Mouse (Mus musculus): Measurements from ENCODE around the gene Klrb1. TPM values are rescaled to one million over a fixed set of nuclear protein-coding genes. Genes with fewer than 3 reads are reported as not detected.
A peak's percentile ranks its signal among the peaks of the same experiment; 100 is the strongest.
"Not testable (repeated sequence)": the region's sequence is repeated elsewhere in the genome, so short reads cannot be mapped to it uniquely, and the experiment has no call there.

Klrb1 gene
- not detected in 2 replicates for polyA plus RNA-seq (2016; fragmentation: Nextera tagmentation; extraction: Ambion mirVana)

DNA sequence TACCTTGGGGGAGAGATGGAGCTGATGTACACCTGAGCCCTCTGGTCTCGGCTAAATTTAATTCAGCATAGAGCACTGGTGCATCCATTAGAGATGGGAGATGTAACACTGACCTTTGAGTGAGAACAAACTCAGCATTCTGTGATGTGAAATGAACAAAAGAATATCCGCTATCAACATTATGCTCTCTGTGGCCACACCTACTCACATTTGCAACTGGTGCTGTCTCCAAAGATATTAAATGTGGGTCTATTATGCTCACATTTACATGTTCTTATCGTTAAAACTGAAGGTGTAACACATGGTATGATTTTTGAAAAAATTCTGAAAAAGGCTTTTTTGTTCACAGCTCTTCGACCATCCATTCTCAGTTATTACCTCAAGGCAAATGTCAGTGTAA lies at the start of gene Klrb1:
TSS of gene Klrb1 (minus strand) at position 101 of the 400 bp plus-strand sequence.
- DNase-seq (ENCODE audit: low spot score), result no peak
- H3K27me3 ChIP-seq (ENCODE audit: low read depth, poor library complexity, severe bottlenecking), result no peaks in the 10 kb centered on the region
- H3K4me1 ChIP-seq, result no peaks in the 10 kb centered on the region
- WGBS, result 92% methylated on average over 4 of the region's 4 CpGs
- no peaks in the 10 kb centered on the region for H3K36me3 ChIP-seq
- H3K9me3 ChIP-seq (replicated peaks), result no peaks in the 10 kb centered on the region
- no peak within 1 kb of the TSS for H3K4me3 ChIP-seq
- H3K27ac ChIP-seq (replicated peaks), result no peak within 1 kb of the TSS

DNA sequence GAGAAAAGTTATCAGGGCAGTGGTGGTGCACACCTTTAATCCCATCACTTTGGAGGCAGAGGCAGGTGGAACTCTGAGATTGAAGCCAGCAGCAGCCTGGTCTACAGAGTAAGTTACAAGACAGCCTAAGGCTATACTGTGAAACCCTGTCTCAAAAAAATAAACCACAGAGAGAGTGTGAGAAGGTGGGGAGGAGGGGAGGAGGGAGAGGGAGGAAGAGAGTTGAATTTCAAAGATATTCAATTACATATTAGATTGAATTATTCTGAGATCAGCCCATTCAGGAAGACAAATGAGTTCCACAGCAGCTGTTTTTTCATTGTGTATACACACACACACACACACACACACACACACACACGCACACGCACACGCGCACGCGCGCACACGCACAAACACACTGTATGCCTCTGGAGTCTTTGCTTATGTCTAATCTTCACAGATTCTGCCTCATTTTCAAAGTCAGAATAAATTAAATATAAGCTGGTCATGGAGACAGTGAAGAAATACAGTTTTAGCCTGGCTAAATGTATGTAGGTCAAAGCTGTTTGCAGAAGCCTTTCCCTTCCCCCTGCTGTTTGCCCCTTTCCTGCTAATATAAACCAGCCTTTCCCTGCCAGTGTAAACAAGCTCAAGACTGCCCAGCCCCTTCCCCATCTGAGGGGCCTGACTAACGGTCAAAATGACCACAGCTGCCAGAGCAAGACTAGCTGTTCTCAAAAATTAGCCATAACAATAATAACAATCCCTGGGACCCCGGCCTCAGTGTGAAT lies 46.8 kb upstream of the Klrb1 start:
- 83% methylated on average over 10 of the region's 10 CpGs for WGBS
- Histone ChIP-seq H3K27ac (replicated peaks) (0 out of 2 replicates have a peak overlapping the region, but pooled peaks have one; percentile 14), H3K4me3 (no peak overlapping the region), H3K9me3 (replicated peaks) (peaks cover 10% of the 10 kb centered on the region), H3K36me3 (no peaks in the 10 kb centered on the region), H3K4me1 (peaks cover 10% of the 10 kb centered on the region; the same call in 1 of the 2 replicates), H3K27me3 (ENCODE audit: low read depth, poor library complexity, severe bottlenecking) (no peaks in the 10 kb centered on the region)
- peak; percentile 27 for DNase-seq (ENCODE audit: low spot score)

DNA sequence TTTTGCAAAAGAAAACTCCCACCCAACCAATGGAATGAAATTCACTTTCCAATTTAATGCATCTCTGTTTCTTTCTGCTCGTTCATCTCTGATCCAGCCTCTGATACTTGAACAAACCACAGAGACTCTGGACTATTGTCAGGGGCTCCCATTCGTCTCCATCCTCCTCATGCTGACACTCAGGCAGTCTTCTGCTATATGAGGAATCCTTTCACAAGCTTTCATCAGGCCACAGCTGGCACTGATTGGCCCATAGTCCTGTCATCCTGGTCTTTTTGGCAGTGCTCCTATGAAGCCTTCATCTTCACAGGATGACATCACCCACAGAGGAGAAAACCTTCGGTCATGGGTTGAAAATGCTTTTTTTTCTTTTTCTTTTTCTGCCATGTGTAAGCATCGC lies 45.2 kb upstream of the Klrb1 start:
- no peaks in the 10 kb centered on the region for H3K27me3 ChIP-seq (ENCODE audit: low read depth, poor library complexity, severe bottlenecking)
- 82% methylated on average over 4 of the region's 4 CpGs for WGBS
- no peak overlapping the region for H3K4me3 ChIP-seq
- DNase-seq (ENCODE audit: low spot score), result no peak
- H3K4me1 ChIP-seq, result peaks cover 16% of the 10 kb centered on the region
- H3K9me3 ChIP-seq (replicated peaks), result peaks cover 2% of the 10 kb centered on the region; the same call in 1 of the 2 replicates
- no peak overlapping the region for H3K27ac ChIP-seq (replicated peaks)
- no peaks in the 10 kb centered on the region for H3K36me3 ChIP-seq

DNA sequence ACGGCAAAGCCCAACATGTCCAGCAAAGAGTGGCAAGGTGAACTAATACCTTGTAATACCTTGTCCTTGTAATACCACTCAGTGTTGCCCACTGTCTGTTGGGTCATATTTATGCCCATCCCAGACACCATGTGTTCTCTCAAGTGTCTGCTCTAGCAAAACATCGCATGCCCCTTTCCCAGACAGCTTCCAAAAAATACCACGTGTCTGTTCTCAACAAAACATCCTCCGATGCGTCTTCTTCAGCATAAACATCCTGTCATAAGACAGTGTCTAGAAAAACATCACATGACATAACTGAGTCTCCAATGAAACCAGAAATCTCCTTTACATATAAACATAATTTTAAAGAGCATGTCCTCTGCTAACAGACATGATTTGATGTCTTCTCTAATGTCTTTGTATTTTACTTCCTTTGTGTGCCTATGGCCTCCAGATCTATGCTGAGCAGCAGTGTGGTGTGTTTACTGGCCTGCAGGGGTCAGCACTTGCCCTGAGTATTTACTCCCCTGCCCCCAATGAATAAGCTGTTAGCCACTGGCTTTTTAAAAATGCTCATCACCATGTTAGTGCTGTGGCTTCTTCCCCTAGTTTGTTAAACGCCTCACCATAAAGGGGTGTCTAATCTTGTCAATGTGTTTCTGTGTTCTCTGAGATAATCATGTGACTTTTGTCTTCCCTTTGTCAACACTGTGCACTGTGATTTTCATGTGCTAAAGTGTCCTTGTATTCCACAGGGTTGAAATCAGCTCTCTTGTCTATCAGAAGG lies 43.8 kb upstream of the Klrb1 start:
- peak overlapping the region; percentile 20; the same call in 1 of the 2 replicates for H3K4me3 ChIP-seq
- peaks cover 16% of the 10 kb centered on the region for H3K4me1 ChIP-seq
- peak overlapping the region; percentile 61; the same call in 1 of the 2 replicates for H3K27ac ChIP-seq (replicated peaks)
- peak; percentile 56 for DNase-seq (ENCODE audit: low spot score)
- H3K9me3 ChIP-seq (replicated peaks); H3K27me3 ChIP-seq (ENCODE audit: low read depth, poor library complexity, severe bottlenecking); H3K36me3 ChIP-seq: not testable (repeated sequence)
- WGBS, result 70% methylated on average over 6 of the region's 6 CpGs

DNA sequence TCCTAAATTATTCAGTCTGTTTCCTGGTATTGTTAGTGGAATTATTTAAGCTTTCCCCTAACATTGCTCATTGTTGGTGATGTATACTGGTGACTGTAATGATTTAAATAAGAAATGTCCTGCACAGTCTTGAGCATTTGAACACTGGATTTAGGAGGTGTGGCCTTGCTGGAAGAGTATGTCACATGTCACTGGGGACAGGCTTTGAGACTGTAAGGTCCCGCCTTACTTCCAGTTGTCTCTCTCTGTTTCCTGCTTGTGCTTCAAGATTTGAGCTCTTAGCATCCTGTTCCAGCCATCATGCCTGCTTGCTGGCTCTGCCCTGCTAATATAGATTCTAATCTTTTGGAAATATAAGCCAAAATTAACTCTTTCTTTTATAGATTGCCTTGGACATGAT lies 42.4 kb upstream of the Klrb1 start:
- Histone ChIP-seq H3K4me1 (peaks cover 17% of the 10 kb centered on the region), H3K27ac (replicated peaks) (no peak overlapping the region), H3K4me3 (no peak overlapping the region), H3K36me3 (no peaks in the 10 kb centered on the region), H3K27me3 (ENCODE audit: low read depth, poor library complexity, severe bottlenecking) (no peaks in the 10 kb centered on the region), H3K9me3 (replicated peaks) (no peaks in the 10 kb centered on the region)
- DNase-seq (ENCODE audit: low spot score), result no peak
- WGBS, result 86% methylated on average over 1 of the region's 1 CpGs

DNA sequence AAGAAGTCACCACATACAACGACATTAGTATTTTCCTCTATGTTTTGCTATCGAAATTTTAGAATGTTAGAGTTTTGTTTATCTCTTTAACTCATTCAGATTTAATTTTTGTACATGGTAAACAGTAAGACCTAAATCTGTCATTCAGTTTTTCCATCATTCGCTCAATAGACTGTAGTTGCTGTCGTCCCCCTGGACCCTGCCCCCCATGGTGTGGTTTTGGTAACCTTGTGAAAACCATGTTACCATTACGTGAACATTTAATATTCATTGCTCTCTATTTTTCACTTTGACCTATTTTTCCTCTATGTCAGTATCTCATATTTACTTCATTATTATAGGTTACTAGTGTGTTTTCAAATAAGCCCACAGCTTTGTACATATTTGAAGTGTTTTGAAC lies 41.7 kb upstream of the Klrb1 start:
- 0 out of 2 replicates have a peak overlapping the region, but pooled peaks have one; percentile 52 for H3K27ac ChIP-seq (replicated peaks)
- WGBS, result 24% methylated on average over 5 of the region's 5 CpGs
- DNase-seq (ENCODE audit: low spot score), result no peak

DNA sequence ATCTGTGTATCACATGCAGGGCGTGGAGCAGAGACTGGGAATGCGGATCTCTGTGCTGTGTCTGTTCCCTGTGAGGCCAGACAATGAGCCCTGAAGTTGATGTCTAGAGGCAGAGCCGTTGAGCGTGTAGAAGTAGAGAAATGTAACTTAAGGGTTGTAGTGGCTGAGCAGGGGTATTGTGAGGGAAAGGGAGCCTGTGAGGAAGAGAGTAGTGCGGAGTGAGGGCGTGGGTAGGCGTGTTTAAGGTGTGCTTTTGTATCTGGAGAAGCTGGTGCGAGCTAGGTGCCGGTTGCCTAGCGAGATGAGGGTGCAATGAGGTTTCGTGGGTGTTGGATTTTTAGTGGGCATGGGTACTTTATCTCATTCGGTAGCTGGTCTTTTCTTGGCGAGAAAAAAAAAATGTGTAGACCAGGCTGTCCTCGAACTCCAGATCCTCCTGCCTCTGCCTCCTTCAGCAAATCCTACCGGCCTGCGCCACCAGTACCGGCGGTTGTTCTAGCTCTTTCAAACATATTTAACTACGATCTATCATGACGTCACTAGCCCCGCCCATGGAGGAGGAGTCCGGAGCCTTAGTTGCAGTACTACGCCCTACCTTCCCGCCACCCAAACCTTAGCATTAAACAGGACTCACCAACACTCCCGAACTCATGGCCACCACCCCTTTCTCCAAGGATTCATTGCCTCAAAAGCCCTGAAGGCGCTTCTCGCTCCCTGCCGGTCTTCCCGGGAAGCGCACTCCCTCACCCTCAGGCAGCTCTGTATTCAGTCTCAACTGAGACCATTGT lies 41.1 kb upstream of the Klrb1 start:
- H3K4me1 ChIP-seq, result peaks cover 16% of the 10 kb centered on the region
- H3K9me3 ChIP-seq (replicated peaks), result no peaks in the 10 kb centered on the region
- peak overlapping the region; percentile 79 for H3K27ac ChIP-seq (replicated peaks)
- DNase-seq (ENCODE audit: low spot score), result peak; percentile 97
- no peaks in the 10 kb centered on the region for H3K36me3 ChIP-seq
- no peaks in the 10 kb centered on the region for H3K27me3 ChIP-seq (ENCODE audit: low read depth, poor library complexity, severe bottlenecking)
- WGBS, result 2% methylated on average over 30 of the region's 30 CpGs
- H3K4me3 ChIP-seq, result peak overlapping the region; percentile 64

More for the DNA sequence above, 41.7 kb upstream of the Klrb1 start:
- Histone ChIP-seq H3K4me1 (peaks cover 13% of the 10 kb centered on the region), H3K9me3 (replicated peaks) (no peaks in the 10 kb centered on the region), H3K4me3 (peak overlapping the region; percentile 64), H3K36me3 (no peaks in the 10 kb centered on the region), H3K27me3 (ENCODE audit: low read depth, poor library complexity, severe bottlenecking) (no peaks in the 10 kb centered on the region)

DNA sequence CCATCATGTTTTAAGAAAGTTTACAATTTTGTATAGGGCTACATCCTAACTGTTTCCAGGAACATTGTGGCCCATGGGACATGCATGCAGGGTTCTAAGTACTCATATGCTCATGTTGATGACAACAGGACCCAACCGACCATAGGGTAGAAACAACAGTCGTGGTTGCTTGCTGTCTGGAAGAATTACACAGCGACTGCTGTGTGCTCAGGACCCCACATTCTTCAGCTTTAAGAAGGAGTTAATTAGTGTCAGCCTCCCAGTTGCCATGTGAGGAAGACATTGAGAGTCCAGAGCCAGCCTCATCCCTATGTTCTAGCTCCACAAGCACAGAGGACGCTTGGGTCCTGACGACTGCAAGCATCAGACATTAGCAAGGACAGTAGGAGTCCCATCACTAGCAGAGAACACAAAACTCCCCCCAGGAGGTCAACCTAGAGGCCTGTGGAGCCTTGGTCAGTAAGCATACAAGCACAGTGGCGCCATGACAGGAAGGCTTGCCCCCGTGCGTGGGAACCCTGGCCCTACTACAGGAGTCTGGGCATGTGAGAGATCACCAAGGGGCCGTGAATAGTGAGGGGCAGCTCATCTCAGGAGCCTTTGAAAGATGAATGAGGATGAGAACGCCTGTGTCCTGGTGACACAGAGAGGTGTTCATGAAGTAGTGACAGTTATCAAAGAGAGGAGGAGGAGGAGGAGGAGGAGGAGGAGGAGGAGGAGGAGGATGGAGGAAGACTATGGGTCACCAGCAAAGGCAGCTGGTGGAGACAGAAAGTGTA lies 40.2 kb upstream of the Klrb1 start:
- not testable (repeated sequence) for H3K36me3 ChIP-seq; H3K9me3 ChIP-seq (replicated peaks); H3K27me3 ChIP-seq (ENCODE audit: low read depth, poor library complexity, severe bottlenecking); DNase-seq (ENCODE audit: low spot score)
- H3K4me1 ChIP-seq, result peaks cover 16% of the 10 kb centered on the region
- H3K4me3 ChIP-seq, result peak overlapping the region; percentile 64
- WGBS, result 76% methylated on average over 9 of the region's 10 CpGs
- peak overlapping the region; percentile 79; the same call in 1 of the 2 replicates for H3K27ac ChIP-seq (replicated peaks)

DNA sequence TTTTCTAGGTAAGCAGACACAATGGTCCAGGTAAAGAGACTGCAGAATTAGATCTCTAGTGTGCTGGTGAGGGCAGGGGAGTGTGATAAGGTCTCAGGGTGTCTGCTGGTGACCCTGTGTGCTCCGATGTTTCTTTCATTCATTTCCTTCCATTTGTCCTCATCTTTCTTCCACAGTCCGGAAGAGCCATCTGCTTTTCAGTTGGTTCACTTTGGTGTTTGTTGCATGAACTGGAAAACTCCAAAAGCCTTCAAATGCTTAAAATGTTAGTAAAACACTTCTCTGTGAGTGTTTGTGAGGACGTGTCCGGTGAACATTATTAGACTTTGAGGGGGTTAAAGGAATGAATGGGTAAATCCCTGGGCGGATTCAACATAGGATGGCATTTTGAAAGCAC lies 38.3 kb upstream of the Klrb1 start:
- H3K27me3 ChIP-seq (ENCODE audit: low read depth, poor library complexity, severe bottlenecking), result no peaks in the 10 kb centered on the region
- 47% methylated on average over 5 of the region's 5 CpGs for WGBS
- H3K4me1 ChIP-seq, result peaks cover 12% of the 10 kb centered on the region
- H3K4me3 ChIP-seq, result peak overlapping the region; percentile 64
- DNase-seq (ENCODE audit: low spot score), result no peak
- no peaks in the 10 kb centered on the region for H3K9me3 ChIP-seq (replicated peaks)
- no peaks in the 10 kb centered on the region for H3K36me3 ChIP-seq
- H3K27ac ChIP-seq (replicated peaks), result no peak overlapping the region

DNA sequence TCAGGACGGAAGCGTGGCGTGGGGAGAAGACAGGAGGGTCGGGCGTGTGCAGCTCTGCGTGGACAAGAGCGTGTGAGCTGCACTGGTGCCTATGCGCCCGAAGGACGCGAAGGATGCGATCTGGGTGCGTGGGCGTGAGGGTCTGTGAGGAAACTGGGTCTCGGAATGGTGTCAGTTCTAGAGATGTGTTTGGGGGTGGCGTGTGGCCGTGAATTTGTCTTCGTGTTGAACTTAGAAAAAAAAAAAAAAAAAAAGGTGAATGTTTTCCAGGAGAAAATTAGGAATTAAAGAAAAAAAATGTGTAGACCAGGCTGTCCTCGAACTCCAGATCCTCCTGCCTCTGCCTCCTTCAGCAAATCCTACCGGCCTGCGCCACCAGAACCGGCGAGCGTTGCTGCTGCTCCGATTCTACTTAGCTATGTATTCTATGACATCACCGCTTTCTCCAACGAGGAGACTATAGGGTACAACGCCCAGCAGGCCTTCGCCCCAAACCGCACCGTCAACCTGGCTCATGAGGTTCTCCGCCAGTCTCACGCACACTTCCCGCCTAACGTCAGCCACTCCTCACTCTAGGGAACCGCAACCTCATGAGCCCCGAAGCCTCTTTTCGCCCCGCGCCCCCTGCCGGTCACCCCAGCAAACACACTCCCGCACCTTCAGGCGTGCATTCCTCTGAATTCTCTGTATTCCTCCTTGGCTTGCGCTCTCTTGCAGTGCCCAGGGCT lies 37.7 kb upstream of the Klrb1 start:
- H3K27ac ChIP-seq (replicated peaks), result peak overlapping the region; percentile 78
- WGBS, result under 1% methylated on average over 44 of the region's 44 CpGs
- peak; percentile 88 for DNase-seq (ENCODE audit: low spot score)

DNA sequence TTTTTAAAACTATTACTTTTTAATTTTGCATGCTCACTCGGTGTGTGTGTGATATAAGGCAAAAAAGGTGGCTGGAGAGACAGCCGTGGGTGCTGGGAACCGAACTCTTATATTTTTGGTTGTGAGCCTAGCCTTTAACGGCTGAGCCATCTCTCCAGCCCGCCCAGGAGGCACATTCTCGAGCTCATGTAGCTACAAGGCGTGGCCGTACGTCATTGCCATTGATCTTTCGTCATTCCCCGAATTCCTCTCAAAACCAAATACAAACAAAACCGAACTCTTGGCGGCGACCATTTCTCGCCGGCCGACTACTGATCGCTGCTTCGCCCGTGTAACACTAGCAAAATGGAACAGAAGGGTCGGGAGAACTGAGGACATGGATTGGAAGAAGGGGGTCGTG lies 37.2 kb upstream of the Klrb1 start:
- not testable (repeated sequence) for H3K36me3 ChIP-seq; H3K27me3 ChIP-seq (ENCODE audit: low read depth, poor library complexity, severe bottlenecking); H3K9me3 ChIP-seq (replicated peaks)
- H3K4me1 ChIP-seq, result peaks cover 12% of the 10 kb centered on the region
- peak overlapping the region; percentile 78 for H3K27ac ChIP-seq (replicated peaks)
- peak overlapping the region; percentile 64 for H3K4me3 ChIP-seq
- peak; percentile 85 for DNase-seq (ENCODE audit: low spot score)
- WGBS, result under 1% methylated on average over 22 of the region's 22 CpGs

More for the DNA sequence above, 37.7 kb upstream of the Klrb1 start:
- not testable (repeated sequence) for H3K36me3 ChIP-seq; H3K9me3 ChIP-seq (replicated peaks); H3K27me3 ChIP-seq (ENCODE audit: low read depth, poor library complexity, severe bottlenecking)
- Histone ChIP-seq H3K4me1 (peaks cover 12% of the 10 kb centered on the region), H3K4me3 (peak overlapping the region; percentile 64)

Measured in midbrain, embryonic 10.5 days (tissue).